Mouse (Mus musculus) testis, adult 2 months (tissue): Measurements from ENCODE around the gene Hsd17b11.

ENCODE experiments used
- CTCF ChIP-seq: fragments of 200-500 bp; IDR thresholded peaks from 2 replicates; pipeline ENCODE4 v1.5.1; 2012; ENCODE audit warnings: low read depth, mild to moderate bottlenecking, inconsistent platforms, low read length, moderate library complexity; ENCODE audit not compliant: control insufficient read depth, insufficient read depth, insufficient replicate concordance
- POLR2A ChIP-seq: fragments of 200-500 bp; IDR thresholded peaks from 2 replicates; pipeline ENCODE4 v1.6.1; 2012; ENCODE audit warnings: low read depth, mild to moderate bottlenecking, inconsistent platforms, low read length, moderate library complexity; ENCODE audit not compliant: control insufficient read depth

DNA sequence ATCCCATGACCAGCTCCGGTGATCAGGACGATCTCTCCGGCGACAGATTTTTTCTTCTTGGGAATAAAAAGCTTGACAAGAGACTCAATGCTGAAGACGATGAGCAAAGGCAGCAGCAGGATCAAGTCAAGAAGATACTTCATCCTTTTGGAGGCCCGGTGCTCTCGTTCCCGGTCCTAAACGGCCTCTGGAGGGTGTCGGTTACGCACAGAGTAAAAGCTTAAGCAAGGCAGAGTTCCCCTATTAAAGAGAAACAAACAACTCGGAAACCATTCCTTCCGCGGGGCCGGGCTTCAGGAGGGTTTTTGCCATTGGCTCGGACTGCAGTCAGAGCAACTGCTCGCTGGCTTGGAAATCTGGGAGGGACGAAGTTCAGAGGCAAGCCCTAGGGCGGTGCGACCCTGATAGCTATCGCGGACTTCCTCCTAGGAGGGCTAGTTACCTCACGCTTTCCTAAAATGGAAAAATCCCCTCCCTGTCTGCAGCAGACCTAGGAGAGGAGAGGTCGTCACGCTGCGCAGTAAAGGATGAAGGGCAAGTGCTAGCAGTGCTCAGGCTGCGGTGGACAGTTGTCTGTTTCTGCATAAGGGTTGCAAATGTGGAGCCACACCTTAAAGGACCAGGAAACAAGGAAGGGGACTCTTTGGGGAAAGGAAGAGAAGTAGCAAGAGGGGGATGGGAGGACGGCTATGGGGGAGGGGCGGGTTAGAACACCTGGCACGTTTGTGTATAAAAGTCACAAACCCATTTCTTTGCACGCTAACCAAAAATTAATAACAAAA is at the start of gene Hsd17b11:
- TF ChIP-seq CTCF (no peak), POLR2A (peak; percentile 33; the same call in 1 of the 2 replicates)
